Mouse (Mus musculus): ENCODE measurements at regions not wholly inside any gene's neighbourhood (a gene's known extent, or its start where the extent isn't known, plus 50 kb on each side); places are given as distances from the start of the nearest gene placed in this dataset.

DNA sequence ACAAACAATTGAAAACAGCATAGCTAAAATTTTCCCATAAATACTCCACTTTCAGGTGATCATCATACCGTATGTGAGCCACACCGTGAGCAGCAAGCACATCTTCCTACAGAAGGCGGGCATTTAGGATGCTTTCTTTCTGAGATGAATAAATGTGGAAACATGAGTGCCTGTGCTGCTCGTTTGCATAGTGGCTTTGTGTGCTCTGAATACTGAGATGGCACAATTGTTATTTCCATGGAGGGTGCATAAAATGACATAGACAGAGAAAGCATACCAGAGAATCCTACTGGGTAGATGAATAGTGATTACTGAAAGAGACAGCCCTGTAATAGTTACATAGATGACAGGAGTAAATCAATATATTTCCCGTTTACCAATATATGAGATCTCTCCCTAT, 1287.4 kb upstream of the Sel1l start:
- TF ChIP-seq CTCF (IDR thresholded peaks at IDR 0.05; ENCODE audit: low read depth): no peak
- no peak for TF ChIP-seq EP300 (IDR thresholded peaks at IDR 0.05; ENCODE audit: low read depth)

Data from liver, postnatal 0 days (tissue).